Mouse (Mus musculus) lung, postnatal 0 days (tissue): ENCODE results near the gene Cdkn1b.

Experiments used
- CTCF ChIP-seq: IDR thresholded peaks from 2 replicates; pipeline ENCODE4 v1.5.1; 2016; ENCODE audit warnings: antibody characterized with exemption, mild to moderate bottlenecking
- EP300 ChIP-seq: IDR thresholded peaks from 2 replicates; pipeline ENCODE4 v1.6.1; 2016; ENCODE audit warnings: antibody characterized with exemption, mild to moderate bottlenecking, control low read depth

GRCm38 (mm10) chr6:134932486-134933206 lies 12.4 kb downstream of the Cdkn1b start:
- TF ChIP-seq EP300 (no peak), CTCF (no peak)
